Mouse (Mus musculus): ENCODE data around the gene Gm42688.

GRCm38 (mm10) chr6:83087205-83087925, 14.1 kb upstream of the Gm42688 start:
- TF ChIP-seq CTCF (IDR thresholded peaks at IDR 0.05; ENCODE audit: extremely low read depth, insufficient read length, insufficient replicate concordance, low read depth, low read length) (no peak), POLR2A (IDR thresholded peaks at IDR 0.05; ENCODE audit: low read depth, low read length) (no peak)
